Comparison of ENCODE assay signal across 22 mouse cellular contexts in genomic region chr10:83385330-83385910, GRCm38 (mm10).
"Had no signal": no experiment of that assay in that cellular context is flagged by ENCODE, and none has a peak within 500 bp of the region (broad histone marks: within the 10 kb centered on the region; RNA-seq: fewer than 3 reads in every experiment).

No protein-coding gene starts in this region.

- H3K27ac ChIP-seq: kidney, postnatal 0 days; layer of hippocampus, adult 2 months; left cerebral cortex, adult 2 months; lung, embryonic 15.5 days; midbrain, embryonic 10.5 days; midbrain, embryonic 13.5 days; stomach, embryonic 15.5 days had no signal

- H3K9me3 ChIP-seq: lung, embryonic 15.5 days; midbrain, embryonic 10.5 days; midbrain, embryonic 13.5 days; stomach, embryonic 15.5 days had no signal

- ATAC-seq: intestine, postnatal 0 days; midbrain, embryonic 13.5 days; midbrain, embryonic 16.5 days had no signal

- H3K4me2 ChIP-seq: lung, embryonic 15.5 days; midbrain, embryonic 13.5 days; stomach, embryonic 15.5 days had no signal

- DNase-seq: kidney, adult 2 months; kidney, postnatal 25 days; layer of hippocampus, adult 9-11 months; lung, adult 18-20 months; lung, postnatal 10 days; lung, postnatal 36 days; right cerebral cortex, postnatal 14 days; spleen, adult 18-20 months; thymus, adult 18-20 months; thymus, postnatal 14 days; thymus, postnatal 4 days had no signal

- H3K36me3 ChIP-seq: lung, embryonic 15.5 days; stomach, embryonic 15.5 days had no signal

- H3K27me3 ChIP-seq: lung, embryonic 15.5 days; megakaryocyte, embryonic 14.5 days; midbrain, embryonic 13.5 days; stomach, embryonic 15.5 days had no signal

- H3K4me3 ChIP-seq: layer of hippocampus, adult 2 months; left cerebral cortex, adult 2 months; lung, embryonic 15.5 days; megakaryocyte, embryonic 14.5 days; midbrain, embryonic 10.5 days; midbrain, embryonic 13.5 days; stomach, embryonic 15.5 days had no signal

- H3K9ac ChIP-seq: liver, embryonic 14.5 days; lung, embryonic 15.5 days; midbrain, embryonic 13.5 days; stomach, embryonic 15.5 days had no signal

- H3K4me1 ChIP-seq: lung, embryonic 15.5 days; midbrain, embryonic 10.5 days; midbrain, embryonic 13.5 days; stomach, embryonic 15.5 days had no signal
